Mouse (Mus musculus) cerebellum, adult 2 months (tissue): Measurements from ENCODE around the gene Kif11.

ENCODE experiments used
- CTCF ChIP-seq: fragments of 200-500 bp; IDR thresholded peaks from 2 replicates; pipeline ENCODE4 v1.5.1; 2011; ENCODE audit warnings: low read depth, mild to moderate bottlenecking, control low read depth, low read length, moderate library complexity, borderline replicate concordance; ENCODE audit not compliant: insufficient read depth
- POLR2A ChIP-seq: fragments of 200-500 bp; IDR thresholded peaks from 2 replicates; pipeline ENCODE4 v1.6.1; 2011; ENCODE audit warnings: low read length, control low read depth, borderline replicate concordance; ENCODE audit not compliant: insufficient read depth

GRCm38 (mm10) chr19:37333357-37333756 is 42.8 kb upstream of the Kif11 start:
- TF ChIP-seq CTCF = no peak
- no peak for TF ChIP-seq POLR2A
